Mouse (Mus musculus) liver, adult (tissue): ENCODE measurements around the gene Dcaf7.

Experiments used
- GATA4 ChIP-seq: IDR thresholded peaks from 2 replicates; pipeline ENCODE4 v1.6.1; 2014; ENCODE audit warnings: mild to moderate bottlenecking, low read length; ENCODE audit not compliant: insufficient replicate concordance

Dcaf7 gene

GRCm38 (mm10) chr11:106033491-106033919, 3.2 kb upstream of the Dcaf7 start:
- TF ChIP-seq GATA4, result no peak

- TF ChIP-seq GATA4, result no peak
Observed at GRCm38 (mm10) chr11:106034986-106035385, 1.7 kb upstream of the Dcaf7 start.

- TF ChIP-seq GATA4, result no peak
Observed at GRCm38 (mm10) chr11:106037418-106037751, 713 bp downstream of the Dcaf7 start.

- no peak for TF ChIP-seq GATA4
Observed at GRCm38 (mm10) chr11:106044349-106044748, 7.7 kb downstream of the Dcaf7 start.

GRCm38 (mm10) chr11:106045256-106045655, 8.6 kb downstream of the Dcaf7 start:
- TF ChIP-seq GATA4, result no peak

GRCm38 (mm10) chr11:106045780-106046179, 9.1 kb downstream of the Dcaf7 start:
- TF ChIP-seq GATA4, result no peak

- TF ChIP-seq GATA4, result no peak
Observed at GRCm38 (mm10) chr11:106046584-106046983, 9.9 kb downstream of the Dcaf7 start.

- TF ChIP-seq GATA4, result no peak
Observed at GRCm38 (mm10) chr11:106053921-106054320, 17.2 kb downstream of the Dcaf7 start.

- no peak for TF ChIP-seq GATA4
Observed at GRCm38 (mm10) chr11:106054600-106054999, 17.9 kb downstream of the Dcaf7 start.

- no peak for TF ChIP-seq GATA4
Observed at GRCm38 (mm10) chr11:106055341-106055740, 18.7 kb downstream of the Dcaf7 start.

GRCm38 (mm10) chr11:106056819-106057491, 20.3 kb downstream of the Dcaf7 start:
- TF ChIP-seq GATA4, result no peak

- no peak for TF ChIP-seq GATA4
Observed at GRCm38 (mm10) chr11:106058020-106058419, 21.3 kb downstream of the Dcaf7 start.

- no peak for TF ChIP-seq GATA4
Observed at GRCm38 (mm10) chr11:106060549-106060948, 23.9 kb downstream of the Dcaf7 start.

GRCm38 (mm10) chr11:106061311-106061710, 24.6 kb downstream of the Dcaf7 start:
- TF ChIP-seq GATA4, result no peak

GRCm38 (mm10) chr11:106063756-106064155, 27.1 kb downstream of the Dcaf7 start:
- no peak for TF ChIP-seq GATA4

- no peak for TF ChIP-seq GATA4
Observed at GRCm38 (mm10) chr11:106065073-106065922, 28.6 kb downstream of the Dcaf7 start.
